Mouse (Mus musculus) spleen, adult 2 months (tissue): ENCODE results near the gene Mrps27.

Experiments used
- CTCF ChIP-seq: fragments of 200-500 bp; IDR thresholded peaks from 2 replicates; pipeline ENCODE4 v1.5.1; 2011; ENCODE audit warnings: mild to moderate bottlenecking, inconsistent platforms; ENCODE audit not compliant: insufficient read depth, insufficient read length, insufficient replicate concordance; ENCODE audit errors: extremely low read depth
- POLR2A ChIP-seq: fragments of 200-500 bp; IDR thresholded peaks from 2 replicates; pipeline ENCODE4 v1.6.1; 2011; ENCODE audit warnings: low read depth, low read length, inconsistent platforms

DNA sequence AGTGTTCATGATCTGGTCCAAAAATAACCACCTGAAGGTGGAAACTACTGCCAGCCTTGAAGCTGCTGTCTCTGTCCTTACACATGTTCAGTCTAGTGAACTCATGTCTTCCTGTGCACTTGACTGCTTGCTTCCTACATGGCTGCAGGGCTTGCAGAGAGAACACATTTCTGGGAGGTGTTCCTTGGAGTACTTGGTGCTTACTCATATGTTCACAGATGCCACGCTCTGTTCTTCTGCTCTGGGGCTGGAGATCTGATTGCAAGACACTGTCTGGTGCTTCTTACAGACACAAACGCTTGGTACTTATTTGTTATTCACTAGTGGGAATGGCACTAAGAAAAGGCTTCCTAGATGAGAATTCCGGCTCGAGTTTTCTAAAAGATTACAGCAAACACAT is 117.3 kb downstream of the Mrps27 start:
- TF ChIP-seq CTCF (no peak), POLR2A (no peak)
